Mouse (Mus musculus) brain, embryonic 14.5 days (tissue): ENCODE data around the gene Lmf1.

Source experiments
- CTCF ChIP-seq: fragments of 200-500 bp; IDR thresholded peaks from 2 replicates; pipeline ENCODE4 v1.5.1; 2012; ENCODE audit warnings: inconsistent platforms, mild to moderate bottlenecking, moderate library complexity, borderline replicate concordance; ENCODE audit not compliant: insufficient read depth, insufficient read length; ENCODE audit errors: extremely low read depth
- POLR2A ChIP-seq: fragments of 200-500 bp; IDR thresholded peaks from 2 replicates; pipeline ENCODE4 v1.6.1; 2012; ENCODE audit warnings: mild to moderate bottlenecking, inconsistent platforms, borderline replicate concordance; ENCODE audit not compliant: poor library complexity, insufficient read depth, insufficient read length, severe bottlenecking; ENCODE audit errors: extremely low read depth

DNA sequence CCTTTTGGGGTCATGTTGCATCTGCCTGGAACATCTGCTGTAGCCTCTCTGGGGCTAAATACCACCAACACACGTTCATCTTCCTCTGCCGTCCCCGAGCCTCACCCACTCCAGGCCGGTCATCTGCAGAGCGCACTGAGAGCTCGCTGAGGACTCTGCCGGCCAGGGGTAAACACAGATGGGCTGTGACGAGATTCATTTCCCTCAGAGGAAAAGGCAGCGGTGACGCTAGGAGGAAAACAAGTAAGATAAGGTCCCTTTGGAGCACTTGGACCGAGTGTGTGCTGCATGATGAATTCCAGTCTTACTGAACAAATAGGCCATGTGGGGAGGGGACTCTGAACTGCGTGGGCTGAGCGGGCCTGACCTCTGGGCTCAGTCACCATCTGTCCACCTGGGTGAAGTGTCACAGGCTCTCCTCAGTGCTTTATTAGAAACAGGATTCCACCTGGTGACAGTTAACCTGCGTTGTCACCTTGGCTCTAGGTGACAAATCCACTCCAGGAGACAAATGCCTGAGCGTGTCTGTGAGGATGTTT is 69.9 kb downstream of the Lmf1 start:
- no peak for TF ChIP-seq POLR2A
- no peak for TF ChIP-seq CTCF
